Mouse (Mus musculus): ENCODE data around the gene Aptx.

Aptx gene

DNA sequence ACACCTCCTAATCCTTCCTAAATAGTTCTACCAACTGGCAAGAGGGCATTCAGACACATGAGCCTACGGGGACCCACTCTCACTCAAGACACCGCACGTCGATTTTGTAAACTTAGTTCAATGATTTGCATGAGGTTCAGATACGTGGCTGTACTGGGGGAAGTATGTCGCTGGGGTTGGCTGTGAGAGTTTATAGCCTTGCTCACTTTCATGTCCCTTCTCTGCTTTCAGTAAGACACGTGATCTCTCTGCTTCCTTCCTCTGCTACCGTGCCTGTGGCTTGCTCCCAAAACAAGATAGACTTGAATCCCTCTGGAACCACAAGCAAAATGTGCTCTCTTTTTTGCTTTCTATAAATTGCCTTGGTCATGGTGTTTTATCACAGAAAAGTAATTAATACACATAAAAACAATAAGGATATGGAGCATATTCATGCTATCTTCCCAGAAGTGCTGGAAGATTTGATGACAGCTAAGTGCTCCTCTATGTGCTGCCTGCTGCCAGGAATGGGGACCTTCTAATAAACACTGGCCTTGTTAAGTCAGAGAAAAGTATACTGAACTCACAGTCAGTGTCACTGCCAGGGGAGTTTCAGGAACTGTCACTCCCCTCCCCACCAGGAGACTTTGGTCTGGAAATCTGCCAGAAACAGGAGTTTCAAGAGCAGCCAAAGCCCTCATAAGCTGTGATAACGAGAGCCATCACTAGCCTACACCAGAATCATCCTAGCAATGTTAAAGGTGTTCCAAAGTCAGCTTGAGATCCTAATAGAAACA lies 36.6 kb downstream of the Aptx start:
- no peak for DNase-seq

DNA sequence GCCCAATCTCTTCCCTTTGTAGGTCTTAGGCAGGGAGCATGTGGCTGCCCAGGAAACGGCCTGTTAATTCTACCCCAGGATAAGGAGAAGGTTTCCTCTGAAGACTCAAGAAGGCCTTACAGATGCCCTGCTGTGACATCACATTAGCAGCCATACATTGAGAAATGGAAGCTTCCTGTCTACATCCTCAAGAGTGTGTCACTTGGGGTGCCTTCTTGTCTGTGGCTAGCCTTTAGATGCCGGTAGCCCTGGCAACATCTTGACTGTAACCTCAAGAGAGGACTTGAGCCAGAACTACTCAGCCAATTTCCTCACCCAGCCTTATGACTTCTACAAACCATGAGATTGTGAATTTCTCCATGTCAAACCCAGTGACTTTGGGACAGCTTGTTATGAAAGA lies 51.9 kb downstream of the Aptx start:
- DNase-seq, result no peak

DNA sequence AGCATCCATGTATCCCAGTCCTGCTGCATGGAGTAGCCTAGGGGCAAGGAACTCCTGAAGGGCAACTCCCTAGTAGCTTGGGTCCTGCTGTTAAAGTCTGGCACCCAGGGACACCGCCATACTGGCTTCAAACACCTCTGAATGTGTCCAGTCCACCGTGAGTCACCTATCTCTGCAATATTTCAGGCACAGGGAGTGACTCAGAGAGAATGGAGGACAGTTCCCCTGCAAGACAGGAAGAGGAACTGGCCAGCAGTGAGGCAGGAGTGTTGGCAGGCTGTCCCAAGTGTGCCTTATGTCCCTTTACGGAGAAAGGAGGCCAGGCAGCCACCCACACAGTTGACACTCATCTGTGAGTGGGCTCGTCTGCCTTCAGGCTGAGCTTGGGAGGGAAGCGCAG lies 53.9 kb downstream of the Aptx start:
- no peak for DNase-seq

GRCm38 (mm10) chr4:40643567-40643966 lies 59.4 kb downstream of the Aptx start:
- DNase-seq, result no peak

DNA sequence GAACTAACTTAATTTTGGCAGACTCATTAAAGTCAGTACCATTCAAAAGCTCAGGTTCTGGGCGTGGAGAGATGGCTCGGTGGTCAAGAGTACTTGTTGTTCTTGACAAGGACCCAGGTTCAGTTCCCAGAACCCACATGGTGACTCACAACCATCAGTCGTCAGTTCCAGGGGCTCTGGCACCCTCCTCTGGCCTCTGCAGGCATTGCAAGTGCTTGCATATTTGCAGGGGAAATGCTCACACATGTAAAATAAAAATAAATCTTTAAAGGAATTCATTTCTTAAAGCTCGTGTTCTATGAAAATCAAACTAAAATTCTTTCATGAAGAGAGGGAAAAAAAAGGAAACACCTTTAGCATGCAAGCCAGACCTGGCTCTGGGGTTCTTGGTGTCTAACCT lies 62.0 kb downstream of the Aptx start:
- no peak for DNase-seq
